Mouse (Mus musculus) adrenal gland, postnatal 25 days (tissue): Measurements from ENCODE around the gene Ctdspl. TPM values are rescaled to one million over a fixed set of nuclear protein-coding genes. Genes with fewer than 3 reads are reported as not detected.
A peak's percentile ranks its signal among the peaks of the same experiment; 100 is the strongest.

Experiments
- DNase-seq: peaks from one replicate; pipeline ENCODE4 v3.0.0; 2021; ENCODE audit warnings: mixed read lengths
- total RNA-seq: library from RNA; stranded (reverse); gene quantifications from 2 replicates; pipeline ENCODE4 v1.2.3, GENCODE M21; 2021

Ctdspl gene
- total RNA-seq, 1 experiment from 2014 or later = 31.3 TPM

DNA sequence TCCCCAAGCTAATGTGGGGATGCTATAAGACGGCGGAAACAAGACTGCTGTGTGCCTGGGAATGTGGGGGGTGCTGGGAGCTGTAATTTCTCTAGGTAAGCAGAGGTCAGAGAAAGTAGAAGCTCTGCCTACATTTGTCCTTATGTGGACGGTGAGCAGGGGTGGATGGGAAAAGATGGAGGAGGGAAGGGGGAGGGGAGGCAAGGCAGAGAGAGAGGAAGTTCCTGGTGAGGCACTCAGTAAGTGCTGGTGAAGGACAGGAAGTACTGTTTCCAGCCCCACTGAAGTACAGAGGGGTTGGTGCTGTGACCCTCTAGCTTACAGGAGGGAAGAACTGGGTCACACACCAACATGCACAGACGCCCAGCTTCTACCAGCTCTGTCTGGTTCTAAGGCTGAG is 138.0 kb downstream of the Ctdspl start:
- DNase-seq = no peak

DNA sequence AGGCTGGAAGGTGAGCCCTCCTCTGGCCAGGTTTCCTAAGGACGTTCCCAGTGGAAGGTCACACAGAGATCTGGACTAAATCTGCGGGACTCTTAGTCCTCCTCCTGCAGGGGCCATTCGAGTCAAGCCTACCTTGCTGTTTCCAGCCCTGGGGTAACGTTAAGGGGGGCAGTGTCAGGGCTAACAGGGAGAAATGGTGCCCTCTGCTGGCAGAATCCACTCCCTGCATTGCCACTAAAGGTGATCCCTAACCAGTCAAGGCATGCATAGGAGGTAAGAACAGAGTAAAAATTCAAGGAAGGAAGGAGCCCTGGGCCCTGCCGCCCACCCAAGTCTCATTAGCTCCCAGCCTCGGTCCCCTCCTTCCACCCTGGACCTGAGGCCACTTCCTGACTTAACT is 141.3 kb downstream of the Ctdspl start:
- peak; percentile 75 for DNase-seq

DNA sequence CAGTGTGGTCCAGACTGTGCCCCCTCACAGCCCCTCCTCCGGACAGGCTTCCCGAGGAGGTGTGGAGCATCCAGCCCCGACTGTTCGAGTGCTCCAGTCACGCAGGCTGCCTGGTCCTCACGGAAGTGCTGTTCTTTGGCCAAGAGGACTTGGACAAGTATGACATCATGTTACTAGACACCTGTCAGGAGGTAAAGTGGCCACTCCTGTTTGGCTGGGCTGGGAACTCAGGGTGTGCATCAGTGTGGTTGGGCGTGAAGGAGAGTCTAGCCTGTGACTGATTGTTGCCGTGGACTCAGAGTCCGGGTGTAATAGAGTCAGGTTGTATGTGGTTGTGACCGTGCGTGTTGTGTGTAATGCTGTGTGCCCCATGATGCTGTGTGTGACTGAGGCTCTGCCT is 142.0 kb downstream of the Ctdspl start:
- DNase-seq = no peak

DNA sequence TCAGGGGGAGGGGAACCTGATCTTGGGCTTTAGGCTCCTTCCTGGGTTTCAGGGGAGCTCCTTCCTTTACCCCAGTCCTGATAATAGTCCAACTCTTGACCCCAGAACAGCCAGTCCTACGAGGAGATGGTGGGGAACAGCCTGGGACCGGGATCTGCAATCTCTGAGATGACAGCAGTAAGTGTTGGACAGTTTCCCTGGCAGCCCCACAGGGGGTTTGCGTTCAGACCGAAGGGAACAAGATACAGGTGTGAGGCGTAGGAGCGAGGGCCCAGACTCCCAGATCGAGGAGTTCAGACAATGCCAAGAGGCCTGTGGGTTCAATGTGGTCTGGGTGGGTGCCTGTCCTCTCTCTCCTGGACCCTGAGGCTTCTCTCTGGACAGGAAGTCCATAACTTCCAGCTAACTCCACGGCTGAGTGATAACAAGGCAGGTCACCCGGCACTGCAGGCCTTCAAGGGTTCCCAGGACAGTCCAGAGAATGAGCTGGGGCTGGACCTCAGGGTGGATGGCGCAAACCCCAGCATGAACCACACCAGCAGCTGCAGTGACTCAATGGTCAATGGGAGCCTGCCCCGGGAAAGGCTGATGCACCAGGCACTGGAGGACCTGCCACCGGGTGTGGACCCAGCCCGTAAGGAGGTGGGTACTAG is 144.0 kb downstream of the Ctdspl start:
- no peak for DNase-seq

DNA sequence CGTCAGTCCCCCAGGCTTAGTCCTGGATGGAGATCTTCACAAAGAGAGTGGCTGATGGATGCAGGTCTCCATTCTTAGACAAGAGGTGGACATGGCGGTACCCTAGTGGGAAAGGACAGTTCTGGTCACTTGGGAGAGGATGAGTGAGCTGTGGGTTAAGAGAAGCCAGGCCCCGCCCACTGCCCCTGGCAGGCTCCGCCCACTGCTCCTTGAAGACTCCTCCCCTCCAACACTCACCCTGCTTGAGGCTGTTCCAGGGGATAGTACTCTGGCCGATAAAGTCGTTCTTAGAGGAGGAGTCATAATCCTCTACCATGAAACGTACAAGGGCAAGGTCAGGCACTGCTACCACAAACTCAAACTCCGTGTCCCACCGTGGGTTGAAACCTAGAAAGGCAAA is 145.5 kb downstream of the Ctdspl start:
- DNase-seq = no peak

DNA sequence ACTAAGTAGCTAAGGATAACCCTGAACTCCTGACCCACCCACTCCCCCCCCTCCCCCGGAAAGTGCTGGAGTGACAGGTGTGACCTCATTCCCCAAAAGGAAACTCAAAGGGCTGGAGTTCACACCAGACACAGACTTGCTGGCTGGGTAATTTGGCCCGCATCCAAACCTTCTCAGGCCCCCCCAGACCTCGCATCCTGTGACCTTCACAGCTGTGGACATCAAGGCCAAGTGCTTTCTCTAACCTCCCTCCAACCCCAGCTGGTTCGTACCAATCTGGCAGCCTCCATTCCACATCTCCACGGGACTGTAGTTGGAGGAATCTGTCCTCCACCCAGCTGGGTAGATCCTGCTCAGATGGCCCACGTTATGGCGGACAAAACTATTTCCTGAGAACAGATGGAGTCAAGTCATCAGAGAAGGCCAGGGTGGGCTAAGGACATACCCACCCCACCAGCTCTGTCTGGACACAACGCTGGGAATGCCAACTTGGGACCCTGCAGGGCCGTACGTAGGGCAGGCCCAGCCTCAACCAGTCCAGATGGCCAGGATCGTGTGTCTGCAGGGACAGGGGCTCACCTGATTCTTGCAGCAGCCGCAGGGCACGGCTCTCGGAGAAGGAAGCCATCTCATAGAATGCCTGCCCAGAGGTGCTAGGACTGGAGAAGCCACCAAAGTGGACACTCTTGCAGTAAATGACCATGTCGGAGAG is 147.1 kb downstream of the Ctdspl start:
- DNase-seq = peak; percentile 33

DNA sequence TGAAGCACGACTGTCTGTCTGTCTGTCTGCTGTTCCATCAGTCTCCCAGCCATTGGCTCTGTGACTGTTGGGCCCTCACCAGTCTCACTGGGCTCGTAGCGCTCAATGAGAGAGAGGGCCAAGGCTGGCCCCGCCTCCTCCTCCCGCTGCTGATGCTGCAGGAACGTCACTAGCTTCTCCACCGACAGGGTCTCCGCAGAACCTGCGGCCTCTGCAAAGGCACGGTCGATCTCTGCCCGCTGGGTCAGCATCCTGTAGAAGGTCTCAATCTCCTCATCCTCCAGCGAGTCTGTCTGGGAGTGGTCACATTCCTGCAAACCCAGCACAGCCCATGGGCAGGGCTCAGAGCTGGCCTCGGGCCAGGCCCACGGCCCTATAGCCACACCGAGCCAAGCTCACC is 149.4 kb downstream of the Ctdspl start:
- DNase-seq = no peak

DNA sequence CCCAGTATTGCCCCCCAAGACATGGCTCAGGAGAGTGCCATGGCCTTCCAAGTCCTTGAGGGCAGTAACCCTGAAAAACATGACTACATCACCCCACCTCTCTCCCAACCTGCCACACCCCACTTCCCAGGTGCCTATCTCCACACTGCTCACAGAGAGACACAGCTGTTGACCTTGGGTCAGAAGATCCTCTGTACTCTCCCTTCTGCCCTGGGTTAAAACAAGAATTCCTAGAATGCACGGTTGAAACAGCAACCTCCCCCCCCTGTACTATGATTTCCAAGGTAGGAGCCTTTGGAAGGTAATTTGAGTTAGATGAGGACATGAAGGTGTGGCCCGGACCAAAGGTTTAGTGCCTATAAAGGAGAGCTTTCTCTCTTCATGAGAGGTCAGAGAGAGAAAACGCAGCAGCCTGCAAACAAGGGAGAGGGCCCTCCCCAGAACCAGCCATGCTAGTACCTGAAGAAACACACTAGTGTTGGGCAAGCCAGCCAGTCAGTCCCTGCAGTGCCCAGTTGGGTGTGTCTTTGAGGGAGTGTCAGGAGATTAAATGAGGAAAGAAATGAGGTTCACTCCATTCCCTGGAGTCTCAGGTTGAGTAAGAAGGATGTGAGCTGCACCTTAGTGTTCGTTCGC is 153.9 kb downstream of the Ctdspl start:
- DNase-seq = no peak

DNA sequence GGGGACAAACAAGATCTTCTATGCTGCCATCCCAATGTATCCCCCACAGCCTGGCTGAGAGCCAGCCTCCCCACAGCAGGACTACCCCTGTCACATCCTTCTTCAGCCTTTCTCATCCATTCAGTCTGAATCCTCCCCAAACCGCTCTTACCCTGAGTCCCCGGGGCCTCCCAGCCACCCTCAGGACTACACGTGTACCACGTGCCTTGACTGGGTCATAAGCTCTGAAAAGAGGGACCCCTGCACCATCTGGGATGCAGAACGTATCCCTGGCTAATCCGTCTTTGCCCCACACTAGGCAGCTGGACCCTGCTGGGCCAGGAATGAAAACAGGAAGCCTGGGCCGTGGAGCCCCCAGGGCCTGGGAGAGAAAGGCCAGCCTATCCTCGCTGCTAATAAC is 155.8 kb downstream of the Ctdspl start:
- no peak for DNase-seq

DNA sequence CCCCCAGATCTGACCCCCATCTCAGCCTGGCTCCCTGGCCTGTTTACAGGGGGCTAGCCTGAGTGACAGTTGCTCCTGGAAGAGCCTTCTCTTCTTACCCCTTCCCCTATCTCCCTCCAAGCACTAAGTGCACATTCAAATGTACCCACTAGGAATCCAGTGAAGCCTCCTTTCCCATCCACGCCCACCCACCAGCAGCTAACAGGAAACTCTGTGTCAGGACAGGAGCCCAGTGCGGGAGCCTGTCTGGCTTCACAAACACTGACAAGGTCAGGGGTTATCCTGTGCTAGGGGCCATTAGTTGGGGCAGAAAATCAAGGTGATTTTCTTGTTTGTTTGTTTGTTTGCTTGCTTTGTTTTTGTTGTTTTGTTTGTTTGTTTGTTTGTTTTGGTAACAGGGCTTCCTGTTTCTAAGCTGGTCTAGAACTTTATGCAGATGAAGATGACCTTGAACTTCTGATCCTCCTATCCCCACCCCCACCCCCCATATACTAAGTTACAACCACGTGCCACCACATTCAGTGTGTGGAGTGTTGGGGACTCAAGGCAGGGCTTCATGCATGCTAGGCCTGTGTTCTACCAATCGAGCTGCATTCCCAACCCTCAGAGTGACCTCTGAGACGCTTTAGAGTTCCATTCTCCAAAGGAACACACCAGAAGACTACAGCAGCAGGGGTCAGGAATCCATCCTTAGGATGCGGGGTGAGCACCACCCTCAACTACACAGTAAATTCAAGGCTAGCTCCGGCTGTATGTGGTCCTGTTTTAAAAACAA is 156.6 kb downstream of the Ctdspl start:
- DNase-seq = no peak

DNA sequence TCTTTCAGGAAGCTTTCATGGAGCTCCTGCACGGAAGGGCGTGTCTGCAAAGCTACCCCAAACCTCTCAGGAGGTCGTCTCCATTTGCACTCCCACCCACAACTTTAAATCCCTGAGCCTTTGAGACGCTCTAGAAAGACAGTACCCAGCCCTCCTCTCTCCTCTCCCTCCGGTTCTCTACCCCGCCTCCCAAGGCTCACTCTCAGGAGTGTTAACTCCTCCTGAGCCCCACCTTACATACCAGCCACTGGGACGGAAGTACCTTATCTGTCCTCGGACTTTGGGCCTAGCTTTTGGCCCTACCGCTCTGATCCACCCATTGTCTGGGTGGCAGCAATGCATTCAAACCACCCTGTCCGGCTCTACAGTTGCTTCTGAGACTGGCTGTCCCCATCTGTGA is 157.7 kb downstream of the Ctdspl start:
- no peak for DNase-seq

DNA sequence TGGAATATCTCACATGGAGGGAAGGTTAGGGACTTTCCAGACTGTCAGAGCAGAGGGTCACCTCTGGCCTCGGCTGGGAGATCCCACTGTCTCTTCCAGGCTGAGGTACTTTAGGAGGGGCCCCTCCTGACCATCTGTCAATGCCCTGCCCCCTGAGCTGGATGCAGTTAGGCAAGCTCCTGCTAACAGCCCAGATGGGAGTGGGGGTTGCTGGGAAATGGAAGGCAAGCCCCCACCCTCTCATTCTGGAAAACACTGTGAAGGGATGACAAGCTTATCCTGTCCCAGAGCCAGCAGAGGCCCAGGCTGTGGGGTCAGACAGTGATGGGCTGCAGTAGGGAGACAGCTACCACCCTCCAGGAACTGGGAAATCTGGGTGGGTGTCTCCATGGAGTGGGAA is 160.2 kb downstream of the Ctdspl start:
- DNase-seq = no peak

DNA sequence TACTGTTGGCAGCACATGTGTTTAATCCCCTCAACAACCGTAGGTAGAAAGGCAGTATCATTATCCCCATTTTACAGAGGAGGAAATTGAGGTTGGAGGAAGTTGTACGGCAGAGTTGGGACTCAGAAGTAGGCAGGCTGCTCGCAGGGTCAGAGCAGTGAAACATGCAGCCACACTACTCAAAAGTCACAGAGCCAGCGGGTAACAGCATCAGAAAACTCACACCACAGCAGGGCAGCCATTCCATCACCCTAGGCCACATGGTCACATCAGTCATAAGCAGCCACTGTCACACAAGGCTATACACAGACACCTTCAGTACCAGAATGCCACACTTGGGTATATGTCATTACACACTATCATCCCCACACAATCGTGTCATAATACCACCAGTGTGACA is 161.1 kb downstream of the Ctdspl start:
- DNase-seq = no peak

DNA sequence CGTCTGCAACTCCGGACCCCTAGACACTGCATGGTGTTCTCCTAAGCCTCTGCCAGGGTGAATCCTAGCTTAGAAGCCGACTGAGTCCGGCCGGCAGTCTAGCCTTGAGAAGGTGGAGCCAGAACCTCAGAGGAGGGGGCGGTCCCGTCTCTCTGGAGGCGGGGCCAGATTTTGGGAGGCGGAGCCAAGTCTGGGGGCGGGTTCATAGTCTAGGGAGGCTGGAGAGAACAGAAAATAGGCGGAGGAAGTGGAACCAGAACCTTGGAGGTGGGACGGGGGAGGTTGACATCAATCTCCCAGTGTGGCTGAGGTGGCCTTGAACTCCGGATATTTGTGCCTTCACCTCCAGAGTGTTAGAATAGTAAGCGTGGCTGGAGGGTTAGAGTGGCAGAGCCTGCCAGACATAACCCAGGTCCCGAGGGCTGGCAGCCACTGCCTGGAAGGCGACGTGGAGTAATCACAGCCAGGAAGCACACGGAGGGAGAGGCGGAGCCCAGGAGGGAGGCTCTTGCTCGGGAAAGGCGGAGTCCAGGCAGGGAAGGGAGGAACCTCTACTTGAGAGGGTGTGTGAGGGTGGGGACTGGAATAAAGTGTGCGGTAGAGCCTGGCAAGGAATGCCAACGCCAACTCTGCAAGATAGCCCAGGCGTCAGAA is 162.0 kb downstream of the Ctdspl start:
- DNase-seq = peak; percentile 93

DNA sequence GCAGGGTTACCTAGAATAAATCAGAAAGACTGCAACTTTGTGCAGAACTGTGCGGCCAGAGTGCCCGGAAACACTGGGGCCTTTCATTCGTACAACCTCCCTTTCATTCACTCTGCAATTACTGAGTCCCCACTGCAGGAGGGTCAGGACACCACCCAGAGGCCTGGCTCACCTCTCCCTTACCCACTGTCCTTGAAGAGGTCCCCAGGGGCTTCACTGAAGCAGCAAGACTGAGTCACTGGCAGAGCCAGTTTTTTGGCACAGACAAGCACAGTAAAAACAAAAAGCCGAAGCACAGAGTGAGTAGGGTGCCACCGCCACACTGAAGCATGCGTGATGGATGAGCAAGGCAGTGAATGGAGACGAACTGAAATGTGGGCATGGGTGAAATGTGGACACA is 163.2 kb downstream of the Ctdspl start:
- peak; percentile 34 for DNase-seq

DNA sequence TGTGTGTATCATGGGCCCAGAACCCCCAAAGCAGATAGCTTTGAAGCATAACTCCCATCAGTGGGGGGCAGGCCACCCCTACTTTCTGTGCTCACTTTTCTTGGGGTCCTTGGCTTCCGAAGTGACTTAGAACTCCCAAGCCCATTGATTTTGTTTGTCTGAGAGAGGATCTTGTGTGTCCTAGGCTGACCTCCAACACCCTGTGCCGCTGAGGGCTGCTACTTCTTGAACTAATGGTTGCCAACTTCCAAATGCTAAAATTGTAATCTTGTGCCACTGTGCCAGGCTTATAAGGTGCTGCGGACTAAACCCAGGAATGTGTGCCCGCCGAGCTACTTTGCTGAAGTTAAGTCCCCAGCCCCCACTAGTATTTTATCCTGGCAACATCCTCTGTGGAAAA is 164.2 kb downstream of the Ctdspl start:
- no peak for DNase-seq

DNA sequence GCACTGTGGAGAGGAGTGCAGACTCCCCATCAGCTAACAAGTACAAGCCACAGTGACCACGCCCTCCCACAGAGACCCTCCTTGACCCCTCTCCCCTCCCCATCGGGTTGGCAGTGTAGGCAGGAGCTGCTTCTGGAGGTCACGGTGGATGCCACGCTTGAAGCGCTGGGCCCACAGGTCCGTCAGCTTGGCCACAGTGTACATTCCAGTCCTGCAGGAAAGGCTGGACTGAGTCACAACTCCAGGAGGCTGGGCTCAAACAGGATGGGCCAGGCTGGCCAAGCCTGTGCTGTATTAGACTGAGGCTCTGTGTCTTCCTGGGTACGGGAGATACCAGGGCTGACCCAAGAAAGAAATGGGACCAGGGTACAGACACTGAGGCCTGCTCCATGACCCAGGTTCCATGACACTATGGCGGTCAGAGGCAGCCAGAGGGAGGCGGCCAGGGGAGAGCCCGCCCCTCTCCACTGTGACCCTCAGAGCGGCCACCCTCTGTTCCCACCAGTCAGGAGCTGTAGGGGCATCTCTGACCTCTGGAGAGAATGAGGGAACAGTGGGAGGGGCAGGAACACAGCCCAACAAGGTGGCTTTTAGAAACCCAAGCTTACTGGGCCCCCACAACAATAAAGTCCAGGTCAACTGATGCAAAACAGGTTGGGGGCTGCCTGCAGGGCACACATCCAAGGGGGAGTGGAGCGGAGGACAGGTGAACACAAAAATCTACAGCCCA is 165.5 kb downstream of the Ctdspl start:
- DNase-seq = no peak

DNA sequence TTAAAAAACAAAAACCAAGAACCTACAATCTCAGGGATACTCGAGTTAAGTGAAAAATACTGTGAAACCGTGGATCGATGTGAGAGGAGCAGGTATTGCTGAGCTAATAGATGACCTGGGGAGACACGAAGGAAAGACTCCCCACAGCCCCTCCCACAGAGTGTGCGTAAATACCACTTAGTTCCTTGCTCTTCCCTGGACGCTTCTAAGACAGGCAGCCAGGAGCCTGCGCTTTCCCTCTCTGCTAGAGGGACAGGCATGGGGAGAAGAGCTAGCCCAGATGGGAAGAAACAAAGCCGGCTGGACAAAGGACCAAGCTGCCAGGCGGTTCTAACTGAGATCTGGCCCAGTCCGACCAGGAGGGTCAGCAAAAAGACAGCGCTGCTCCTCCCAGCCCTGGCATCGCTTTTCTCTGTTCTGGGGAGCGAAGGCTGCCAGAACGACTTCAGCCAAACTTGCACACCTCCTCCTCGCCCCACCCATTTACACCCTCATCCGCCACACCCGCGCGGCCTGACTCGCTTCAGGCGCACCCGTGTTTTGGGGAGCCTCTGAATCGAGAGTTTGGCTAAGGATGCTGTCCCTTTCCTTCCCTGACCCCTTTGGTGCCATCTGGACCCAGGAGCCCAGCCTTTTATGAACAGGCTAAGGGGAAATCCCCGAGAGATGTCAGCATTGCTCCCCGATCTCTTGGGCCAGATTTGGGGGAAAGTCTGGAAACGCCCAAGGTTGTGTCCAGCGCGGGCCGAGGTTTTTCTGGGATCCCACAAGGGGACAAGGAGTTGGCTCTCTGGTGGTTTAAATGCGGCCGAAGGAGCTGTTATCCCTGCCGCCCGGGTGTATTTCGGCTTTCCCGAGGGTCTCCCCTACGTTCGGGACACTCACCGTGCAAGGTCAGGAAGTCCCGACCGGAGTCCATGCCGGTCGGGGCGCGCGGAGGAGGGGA is 166.5 kb downstream of the Ctdspl start:
- peak; percentile 55 for DNase-seq
